Mouse (Mus musculus) thymus, postnatal 14 days (tissue): ENCODE results near the gene Nfe2l3.

Source experiments
- DNase-seq: peaks from one replicate; pipeline ENCODE4 v3.0.0; 2021

Gene Nfe2l3

DNA sequence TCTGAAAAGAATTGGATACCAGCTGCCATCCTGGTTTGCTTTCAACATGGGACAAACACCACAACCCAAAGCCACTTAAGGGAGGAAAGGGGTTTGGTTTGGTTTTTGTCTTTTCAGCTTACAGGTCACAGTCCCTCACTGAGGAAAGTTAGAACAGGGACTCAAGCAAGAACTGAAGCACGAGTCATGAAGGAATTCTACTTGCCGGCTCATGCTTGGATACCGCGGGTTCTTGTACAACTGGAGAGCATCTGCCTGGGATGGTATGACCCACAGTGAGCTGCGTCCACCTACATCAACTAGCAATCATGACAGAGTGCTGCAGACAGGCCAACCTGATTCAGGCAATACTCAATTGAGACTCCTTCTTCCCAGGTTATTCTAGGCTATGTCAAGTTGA lies 54.3 kb downstream of the Nfe2l3 start:
- DNase-seq: no peak

GRCm38 (mm10) chr6:51489787-51490186 lies 57.3 kb downstream of the Nfe2l3 start:
- DNase-seq: no peak

GRCm38 (mm10) chr6:51497321-51498111 lies 65.0 kb downstream of the Nfe2l3 start:
- DNase-seq: no peak

- DNase-seq: no peak
These were observed 73.2 kb downstream of the Nfe2l3 start for GRCm38 (mm10) chr6:51505671-51506070.

DNA sequence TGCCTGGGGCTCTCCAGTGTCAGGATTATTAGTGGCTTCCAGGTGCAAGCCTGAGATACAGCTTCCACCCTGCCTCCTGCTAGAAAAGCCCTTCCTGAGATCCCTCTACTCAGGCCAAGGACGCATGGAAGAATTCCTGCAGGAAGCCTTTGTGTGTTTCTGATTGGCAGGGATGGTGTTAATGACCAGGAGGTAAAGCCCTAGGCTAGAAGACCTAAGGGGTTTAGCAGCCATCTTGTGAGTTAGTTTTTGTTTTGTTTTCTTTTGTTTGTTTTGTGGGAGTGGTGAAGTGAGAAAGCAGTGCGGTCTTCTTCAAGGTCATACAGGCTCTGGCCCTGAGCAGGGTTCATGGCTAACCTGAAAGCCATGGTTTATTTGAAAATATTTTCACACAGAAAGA lies 75.1 kb downstream of the Nfe2l3 start:
- no peak for DNase-seq
